Mouse (Mus musculus): Measurements from ENCODE around the gene Tmtc4.
A peak's percentile ranks its signal among the peaks of the same experiment; 100 is the strongest.

Tmtc4 gene

GRCm38 (mm10) chr14:122974854-122975570, 8.8 kb downstream of the Tmtc4 start:
- no peak for DNase-seq (ENCODE audit: extremely low read depth, low read depth, low spot score)

- DNase-seq (ENCODE audit: extremely low read depth, low read depth, low spot score) = no peak
These were observed 10.7 kb downstream of the Tmtc4 start for GRCm38 (mm10) chr14:122973091-122973490.

- no peak for DNase-seq (ENCODE audit: extremely low read depth, low read depth, low spot score)
These were observed 15.8 kb downstream of the Tmtc4 start for GRCm38 (mm10) chr14:122968049-122968448.

- DNase-seq (ENCODE audit: extremely low read depth, low read depth, low spot score) = no peak
These were observed 25.9 kb downstream of the Tmtc4 start for GRCm38 (mm10) chr14:122957941-122958340.

- DNase-seq (ENCODE audit: extremely low read depth, low read depth, low spot score) = no peak
These were observed 30.5 kb downstream of the Tmtc4 start for GRCm38 (mm10) chr14:122953331-122953730.

- peak; percentile 64 for DNase-seq (ENCODE audit: extremely low read depth, low read depth, low spot score)
These were observed 31.3 kb downstream of the Tmtc4 start for GRCm38 (mm10) chr14:122952556-122952955.

- no peak for DNase-seq (ENCODE audit: extremely low read depth, low read depth, low spot score)
These were observed 32.0 kb downstream of the Tmtc4 start for GRCm38 (mm10) chr14:122951676-122952445.

GRCm38 (mm10) chr14:122950915-122951314, 32.9 kb downstream of the Tmtc4 start:
- no peak for DNase-seq (ENCODE audit: extremely low read depth, low read depth, low spot score)

- DNase-seq (ENCODE audit: extremely low read depth, low read depth, low spot score) = no peak
These were observed 40.4 kb downstream of the Tmtc4 start for GRCm38 (mm10) chr14:122943475-122943853.

GRCm38 (mm10) chr14:122942757-122943474, 40.9 kb downstream of the Tmtc4 start:
- no peak for DNase-seq (ENCODE audit: extremely low read depth, low read depth, low spot score)

GRCm38 (mm10) chr14:122936460-122936859, 47.4 kb downstream of the Tmtc4 start:
- DNase-seq (ENCODE audit: extremely low read depth, low read depth, low spot score) = no peak

GRCm38 (mm10) chr14:122920011-122920410, 63.8 kb downstream of the Tmtc4 start:
- no peak for DNase-seq (ENCODE audit: extremely low read depth, low read depth, low spot score)

GRCm38 (mm10) chr14:122917676-122918075, 66.2 kb downstream of the Tmtc4 start:
- DNase-seq (ENCODE audit: extremely low read depth, low read depth, low spot score) = no peak

- DNase-seq (ENCODE audit: extremely low read depth, low read depth, low spot score) = no peak
These were observed 70.2 kb downstream of the Tmtc4 start, which contains the start of gene Ggact for GRCm38 (mm10) chr14:122913657-122914056. Gene Ggact (minus strand): TSS chr14:122913757.

GRCm38 (mm10) chr14:122912812-122913498, 70.9 kb downstream of the Tmtc4 start:
- DNase-seq (ENCODE audit: extremely low read depth, low read depth, low spot score) = no peak

GRCm38 (mm10) chr14:122912137-122912536, 71.7 kb downstream of the Tmtc4 start:
- DNase-seq (ENCODE audit: extremely low read depth, low read depth, low spot score) = no peak

- DNase-seq (ENCODE audit: extremely low read depth, low read depth, low spot score) = no peak
These were observed 72.6 kb downstream of the Tmtc4 start for GRCm38 (mm10) chr14:122911265-122911664.

- no peak for DNase-seq (ENCODE audit: extremely low read depth, low read depth, low spot score)
These were observed 74.3 kb downstream of the Tmtc4 start for GRCm38 (mm10) chr14:122909368-122910091.

GRCm38 (mm10) chr14:122908075-122908474, 75.8 kb downstream of the Tmtc4 start:
- no peak for DNase-seq (ENCODE audit: extremely low read depth, low read depth, low spot score)

GRCm38 (mm10) chr14:122905007-122905406, 78.8 kb downstream of the Tmtc4 start:
- DNase-seq (ENCODE audit: extremely low read depth, low read depth, low spot score) = no peak

All from fat pad, adult 2 months (tissue).